Mouse (Mus musculus) right cerebral cortex, postnatal 36 days (tissue): ENCODE measurements around the gene Krtap19-4.

Experiments
- DNase-seq, 2 experiments: peaks; one replicate each; pipeline ENCODE4 v3.0.0; 2022; ENCODE audit warnings: low spot score in 2 of 2, mixed read lengths in 1 of 2

Krtap19-4 gene

DNA sequence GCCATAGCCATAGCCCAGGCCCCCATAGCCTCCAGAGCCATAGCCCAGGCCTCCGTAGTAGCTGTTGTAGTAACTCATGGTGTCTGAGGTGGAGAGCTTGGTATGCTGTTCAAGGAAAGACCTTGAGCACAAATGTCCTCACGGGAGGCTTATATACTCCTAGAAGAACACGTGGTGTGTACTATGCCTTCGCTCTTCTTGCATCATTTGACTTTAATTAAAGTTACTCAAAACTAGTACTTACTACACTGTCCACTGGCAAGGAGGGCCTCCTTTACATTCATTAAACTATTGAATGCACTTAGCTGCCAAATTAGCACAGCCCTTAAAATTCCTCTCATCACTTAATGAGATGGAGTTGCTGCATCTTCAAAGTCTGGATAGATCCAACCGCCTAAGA lies at the start of gene Krtap19-4:
Krtap19-4 (minus strand) TSS at position 101 of the 400 bp plus-strand sequence.
- DNase-seq = no peak

DNA sequence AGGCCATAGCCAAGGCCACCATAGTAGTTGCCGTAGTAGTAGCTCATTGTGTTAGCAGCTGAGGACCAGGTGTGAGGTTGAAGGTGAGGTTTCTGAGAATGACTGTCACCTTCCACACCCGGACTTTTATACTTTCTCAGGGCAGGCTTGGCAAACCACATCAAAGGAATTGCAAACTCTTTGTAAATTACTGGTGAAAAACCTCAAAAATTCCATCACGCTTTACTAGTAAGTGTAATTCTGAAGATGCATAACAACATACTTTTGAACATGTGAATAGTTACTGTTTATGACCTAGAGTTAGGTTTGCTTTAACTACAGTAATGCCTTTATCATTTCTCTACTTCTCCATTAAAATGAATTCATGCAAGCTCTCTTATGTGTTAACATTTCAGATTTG lies 47.3 kb upstream of the Krtap19-4 start, which contains the start of gene Krtap19-9b:
Krtap19-9b (minus strand) TSS at position 101 of the 400 bp plus-strand sequence.
- no peak for DNase-seq

DNA sequence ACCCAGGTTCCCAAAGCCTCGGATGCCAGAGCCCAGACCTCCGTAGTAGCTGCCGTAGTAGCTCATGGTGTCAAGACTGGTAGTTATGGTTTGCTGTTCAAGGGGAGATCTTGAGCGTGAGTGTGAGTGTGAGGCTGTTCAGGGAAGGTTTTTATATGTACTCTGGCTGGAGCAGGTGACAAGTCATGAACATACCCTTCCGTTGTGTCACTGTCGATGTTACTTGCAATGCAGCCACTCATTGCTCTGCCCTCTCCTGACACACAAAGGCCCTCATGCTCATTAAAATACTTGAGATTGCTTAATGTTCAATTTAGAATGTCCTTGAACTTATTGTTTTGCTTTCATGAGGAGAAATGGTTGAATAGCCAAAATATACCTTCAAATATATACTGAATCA lies 11.5 kb upstream of the Krtap19-4 start, which contains the start of gene Krtap19-5:
Krtap19-5 (minus strand) TSS at position 101 of the 400 bp plus-strand sequence.
- DNase-seq = no peak

DNA sequence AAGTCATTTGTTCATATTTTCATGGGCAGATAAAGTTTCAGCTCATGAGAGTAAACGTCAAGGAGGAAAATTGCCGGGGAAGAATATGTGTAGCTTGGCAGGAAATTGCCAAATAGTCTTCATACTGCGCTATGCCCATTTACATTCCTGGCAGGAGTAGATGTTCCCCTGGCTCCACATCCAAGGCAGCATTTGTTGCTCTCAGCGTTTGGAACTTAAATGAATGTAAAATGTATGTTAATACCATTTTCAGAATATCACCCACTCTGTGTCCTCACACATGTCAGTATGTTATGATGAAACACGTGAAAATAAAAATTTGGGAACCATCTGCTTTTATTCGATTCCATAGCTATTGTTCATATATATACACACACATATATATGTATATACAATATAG lies 2.0 kb upstream of the Krtap19-4 start:
- DNase-seq = no peak

DNA sequence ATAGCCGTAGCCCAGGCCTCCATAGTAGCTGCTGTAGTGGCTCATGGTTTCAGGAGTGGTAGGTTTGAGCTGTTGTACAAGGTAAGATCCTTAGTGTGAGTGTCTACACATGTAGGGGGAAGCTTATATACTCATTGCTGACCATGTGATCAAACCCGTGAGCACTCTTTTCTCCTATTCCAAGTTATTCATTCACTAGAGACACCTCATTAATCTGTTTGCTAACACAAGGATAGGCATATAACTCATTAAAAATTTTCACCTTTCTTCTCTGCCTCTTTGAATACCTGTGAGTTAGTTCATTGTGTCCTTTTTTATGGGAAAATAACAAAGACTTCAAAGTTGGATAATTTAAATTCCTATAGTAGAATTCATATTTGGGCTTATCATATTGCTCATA lies 7.0 kb downstream of the Krtap19-4 start, which contains the start of gene Krtap19-3:
Krtap19-3 (minus strand) TSS at position 101 of the 400 bp plus-strand sequence.
- DNase-seq = no peak

DNA sequence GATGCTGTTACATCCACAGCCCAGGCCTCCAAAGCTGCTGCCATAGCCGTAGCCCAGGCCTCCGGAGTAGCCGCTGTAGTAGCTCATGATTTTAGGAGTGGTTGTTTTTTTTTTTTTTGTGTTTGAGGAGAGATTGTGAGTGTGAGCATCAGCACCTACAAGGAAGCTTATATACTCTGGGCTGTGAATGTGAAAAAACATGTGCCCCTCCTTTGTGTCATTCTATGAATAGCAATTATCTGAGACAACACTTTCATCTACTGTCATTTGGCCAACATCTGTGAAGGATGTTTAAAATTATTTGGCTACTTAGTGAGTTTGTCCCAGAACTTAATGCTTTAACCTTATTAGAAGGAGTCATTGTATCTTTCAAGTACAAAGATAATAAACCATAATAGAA lies 10.7 kb downstream of the Krtap19-4 start, which contains the start of gene Krtap19-2:
Krtap19-2 (minus strand) TSS at position 101 of the 400 bp plus-strand sequence.
- no peak for DNase-seq

DNA sequence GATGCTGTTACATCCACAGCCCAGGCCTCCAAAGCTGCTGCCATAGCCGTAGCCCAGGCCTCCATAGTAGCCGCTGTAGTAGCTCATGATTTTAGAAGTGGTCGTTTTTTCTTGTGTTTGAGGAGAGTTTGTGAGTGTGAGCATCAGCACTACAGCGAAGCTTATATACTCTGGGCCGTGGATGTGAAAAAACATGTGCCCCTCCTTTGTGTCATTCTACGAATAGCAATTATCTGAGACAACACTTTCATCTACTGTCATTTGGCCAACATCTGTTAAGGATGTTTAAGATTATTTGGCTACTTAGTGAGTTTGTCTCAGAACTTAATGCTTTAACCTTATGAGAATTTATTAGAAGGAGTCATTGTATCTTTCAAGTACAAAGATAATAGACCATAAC lies 15.6 kb downstream of the Krtap19-4 start, which contains the start of gene Krtap19-1:
Krtap19-1 (minus strand) TSS at position 101 of the 400 bp plus-strand sequence.
- DNase-seq = no peak

DNA sequence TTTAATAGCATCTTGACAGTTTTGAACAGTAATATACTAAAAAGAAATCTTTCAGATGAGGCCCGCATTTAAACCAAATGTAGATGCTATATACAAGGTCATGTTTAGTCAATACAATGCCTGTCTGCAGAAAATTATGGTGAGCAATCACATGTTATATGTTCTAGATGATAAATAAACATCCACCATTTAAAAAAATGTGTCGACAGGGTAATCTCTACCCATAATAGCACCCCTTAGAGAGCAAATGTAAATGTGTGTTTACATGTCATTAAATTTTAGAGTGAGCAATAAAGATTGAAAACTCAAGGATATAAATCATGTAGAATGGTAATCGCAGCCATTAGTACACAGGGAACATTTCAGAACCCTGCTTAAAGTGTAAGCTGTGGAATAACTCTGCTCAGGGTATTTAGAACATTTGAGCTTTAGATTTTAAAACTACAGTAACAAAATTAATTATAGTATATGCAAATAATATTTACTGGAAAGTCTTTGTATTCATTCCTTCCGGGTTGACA lies 19.9 kb downstream of the Krtap19-4 start:
- DNase-seq = no peak

DNA sequence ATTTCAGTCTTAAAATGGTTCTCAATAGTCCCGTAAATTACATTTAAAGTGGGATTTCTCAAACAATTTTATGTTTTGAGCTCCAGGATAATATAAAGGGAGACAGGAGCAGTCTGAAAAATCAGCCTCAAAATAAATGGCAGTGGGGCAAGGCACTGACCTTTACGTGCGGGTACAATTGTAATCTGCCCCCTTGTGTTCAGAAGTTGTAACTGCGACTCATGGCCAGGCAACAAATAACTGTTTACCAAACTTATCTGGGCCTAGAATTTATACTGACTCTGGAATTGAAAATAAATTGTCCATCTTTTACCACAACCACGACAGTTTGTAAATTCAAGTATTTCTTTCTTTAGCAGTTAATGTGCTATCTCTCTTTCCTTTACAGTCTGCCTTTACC lies 33.4 kb downstream of the Krtap19-4 start:
- DNase-seq = no peak

DNA sequence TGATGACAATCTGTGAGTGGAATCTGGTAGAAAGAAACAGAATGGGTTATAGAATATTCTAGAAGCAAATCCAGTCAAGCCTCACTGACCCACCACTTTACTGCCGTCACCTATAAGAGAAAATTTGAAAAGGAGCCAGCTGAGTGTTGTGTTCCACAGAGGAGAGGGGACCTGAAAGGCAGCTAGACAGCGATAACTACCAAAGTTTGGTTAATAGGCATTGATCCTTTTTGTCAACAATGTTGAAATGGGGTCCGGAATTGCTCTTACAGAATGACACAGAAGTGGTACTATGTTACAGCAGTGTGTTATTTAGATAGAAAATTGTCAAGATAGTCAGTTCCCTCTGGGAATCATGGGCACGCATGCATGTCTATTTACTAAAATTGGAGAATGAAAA lies 36.3 kb downstream of the Krtap19-4 start:
- no peak for DNase-seq

DNA sequence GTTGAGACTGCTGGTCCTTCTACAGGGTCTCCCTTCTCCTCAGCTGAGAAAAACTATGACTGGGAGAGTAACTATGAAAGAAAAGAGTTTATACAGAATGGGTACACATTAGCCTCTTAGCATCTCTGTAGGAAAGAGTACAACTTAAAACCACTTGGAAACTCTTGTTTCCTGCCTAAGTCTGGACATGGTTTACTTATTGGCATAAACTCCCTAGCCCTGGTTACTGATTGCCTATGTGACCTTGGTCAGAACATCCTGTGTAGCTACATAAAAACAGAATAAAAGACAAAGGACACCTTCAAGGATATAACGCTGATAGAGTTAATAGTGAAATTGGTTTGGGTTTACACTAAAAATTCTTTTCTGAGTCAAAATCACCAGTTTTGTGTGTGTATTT lies 37.5 kb downstream of the Krtap19-4 start:
- DNase-seq = no peak
